ENCODE assay signal across 22 mouse cellular contexts in the genomic region with DNA sequence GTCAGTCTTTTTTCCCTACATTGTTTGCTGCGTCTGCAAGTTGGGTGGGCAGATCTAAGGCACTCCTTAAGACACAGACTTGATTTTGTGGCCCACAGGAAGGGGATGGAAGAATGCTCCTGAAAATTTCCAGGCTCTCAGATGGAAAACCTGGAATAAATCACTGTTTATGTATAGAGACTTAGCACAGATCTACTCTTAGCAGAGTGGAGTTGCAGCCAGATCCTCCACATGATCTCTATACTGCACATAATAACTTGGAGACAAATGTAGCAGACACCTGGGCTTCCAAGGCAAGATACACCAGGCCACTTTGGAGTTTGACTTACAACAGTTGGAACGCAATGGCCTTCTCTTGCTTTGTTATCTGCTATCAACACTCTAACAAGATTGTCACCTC.
DNase-seq lines count a peak whose midpoint lies in the region; ATAC-seq and TF ChIP-seq lines count a peak whose summit lies in the region.
"Had no signal": no experiment of that assay in that cellular context is flagged by ENCODE, and none has a peak within 500 bp of the region (broad histone marks: within the 10 kb centered on the region; RNA-seq: fewer than 3 reads in every experiment).

No protein-coding gene starts in this region.

- intact Hi-C loops in left cerebral cortex, adult 2 months (cut with DNase I), result no loop called here

- no peak overlapping the region for H3K4me3 ChIP-seq in embryonic facial prominence, embryonic 14.5 days (ENCODE audit: low read depth, low read length)
- no peak overlapping the region for H3K4me3 ChIP-seq in embryonic facial prominence, embryonic 10.5 days
- no peak overlapping the region for H3K4me3 ChIP-seq in midbrain, embryonic 11.5 days (ENCODE audit: low read depth, low read length)
- no peak overlapping the region for H3K4me3 ChIP-seq in midbrain, postnatal 0 days (ENCODE audit: low read depth, low read length)
- no peak overlapping the region for H3K4me3 ChIP-seq in stomach, embryonic 15.5 days (replicated peaks)
- no peak overlapping the region for H3K4me3 ChIP-seq in stomach, postnatal 0 days (ENCODE audit: low read depth, low read length)
- no peak overlapping the region for H3K4me3 ChIP-seq in stomach, embryonic 16.5 days (replicated peaks; ENCODE audit: low read length)
- H3K4me3 ChIP-seq in left cerebral cortex, adult 2 months, result no peak overlapping the region

- TF ChIP-seq EP300 in stomach, postnatal 0 days (optimal IDR thresholded peaks at IDR 0.05), result no peak

- H3K27me3 ChIP-seq in embryonic facial prominence, embryonic 14.5 days (replicated peaks; ENCODE audit: control insufficient read depth, insufficient read depth, low read length), result no peaks in the 10 kb centered on the region
- no peaks in the 10 kb centered on the region for H3K27me3 ChIP-seq in embryonic facial prominence, embryonic 10.5 days (replicated peaks; ENCODE audit: low read depth, poor library complexity, severe bottlenecking)
- H3K27me3 ChIP-seq in midbrain, embryonic 11.5 days (ENCODE audit: control insufficient read depth, insufficient read depth, low read length), result no peaks in the 10 kb centered on the region
- H3K27me3 ChIP-seq in midbrain, postnatal 0 days (ENCODE audit: insufficient read depth, low read length), result no peaks in the 10 kb centered on the region
- H3K27me3 ChIP-seq in stomach, embryonic 15.5 days (replicated peaks), result no peaks in the 10 kb centered on the region
- H3K27me3 ChIP-seq in stomach, postnatal 0 days (ENCODE audit: control insufficient read depth, insufficient read depth, low read length), result no peaks in the 10 kb centered on the region
- H3K27me3 ChIP-seq in stomach, embryonic 16.5 days (ENCODE audit: control insufficient read depth, insufficient read depth, low read length), result no peaks in the 10 kb centered on the region
- H3K27me3 ChIP-seq: CH12.LX, Patski had no signal

- WGBS in embryonic facial prominence, embryonic 14.5 days, result 76% methylated on average over 2 of the region's 2 CpGs
- 83% methylated on average over 2 of the region's 2 CpGs for WGBS in embryonic facial prominence, embryonic 10.5 days
- WGBS in midbrain, embryonic 11.5 days, result 81% methylated on average over 2 of the region's 2 CpGs
- 78% methylated on average over 2 of the region's 2 CpGs for WGBS in midbrain, postnatal 0 days
- WGBS in stomach, embryonic 15.5 days, result 50% methylated on average over 2 of the region's 2 CpGs
- WGBS in stomach, postnatal 0 days, result 42% methylated on average over 2 of the region's 2 CpGs
- 59% methylated on average over 2 of the region's 2 CpGs for WGBS in stomach, embryonic 16.5 days

- no peak overlapping the region for H3K27ac ChIP-seq in embryonic facial prominence, embryonic 14.5 days (replicated peaks; ENCODE audit: low read depth, low read length)
- no peak overlapping the region for H3K27ac ChIP-seq in embryonic facial prominence, embryonic 10.5 days (replicated peaks)
- H3K27ac ChIP-seq in midbrain, embryonic 11.5 days (ENCODE audit: low read depth, low read length), result no peak overlapping the region
- no peak overlapping the region for H3K27ac ChIP-seq in midbrain, postnatal 0 days (ENCODE audit: low read depth, low read length)
- no peak overlapping the region for H3K27ac ChIP-seq in stomach, embryonic 15.5 days
- no peak overlapping the region for H3K27ac ChIP-seq in stomach, postnatal 0 days (replicated peaks)
- no peak overlapping the region for H3K27ac ChIP-seq in stomach, embryonic 16.5 days (ENCODE audit: low read length)
- H3K27ac ChIP-seq in left cerebral cortex, adult 2 months, result no peak overlapping the region

- no peak for TF ChIP-seq CTCF in midbrain, postnatal 0 days (IDR thresholded peaks at IDR 0.05)
- TF ChIP-seq CTCF in stomach, postnatal 0 days (IDR thresholded peaks at IDR 0.05; ENCODE audit: low read depth), result no peak
- no peak for TF ChIP-seq CTCF in left cerebral cortex, adult 2 months (IDR thresholded peaks at IDR 0.05)

- no peaks in the 10 kb centered on the region for H3K9me3 ChIP-seq in embryonic facial prominence, embryonic 14.5 days (ENCODE audit: control insufficient read depth, low read length)
- no peaks in the 10 kb centered on the region for H3K9me3 ChIP-seq in embryonic facial prominence, embryonic 10.5 days
- no peaks in the 10 kb centered on the region for H3K9me3 ChIP-seq in midbrain, embryonic 11.5 days (ENCODE audit: control insufficient read depth, low read length)
- H3K9me3 ChIP-seq in midbrain, postnatal 0 days (ENCODE audit: low read length), result no peaks in the 10 kb centered on the region
- no peaks in the 10 kb centered on the region for H3K9me3 ChIP-seq in stomach, embryonic 15.5 days
- no peaks in the 10 kb centered on the region for H3K9me3 ChIP-seq in stomach, postnatal 0 days (ENCODE audit: control insufficient read depth, low read length)
- no peaks in the 10 kb centered on the region for H3K9me3 ChIP-seq in stomach, embryonic 16.5 days (replicated peaks; ENCODE audit: control insufficient read depth, low read length)
- H3K9me3 ChIP-seq: G1E had no signal

- no peak; the same call in 1 of the 2 replicates for ATAC-seq in embryonic facial prominence, embryonic 14.5 days (ENCODE audit: low read depth)
- ATAC-seq in midbrain, embryonic 11.5 days (ENCODE audit: low FRiP score), result no peak
- no peak for ATAC-seq in midbrain, postnatal 0 days (ENCODE audit: low FRiP score)
- ATAC-seq in stomach, embryonic 15.5 days (ENCODE audit: insufficient read depth, low FRiP score, low read depth), result peak; percentile 56; the same call in 1 of the 2 replicates
- no peak for ATAC-seq in stomach, postnatal 0 days (ENCODE audit: low FRiP score, low TSS enrichment)
- peak; percentile 58; the same call in 1 of the 2 replicates for ATAC-seq in stomach, embryonic 16.5 days (ENCODE audit: insufficient read depth, low FRiP score)
- ATAC-seq: activated CD4-positive, CD25-positive, alpha-beta regulatory T cell, adult 4 months; CD4-positive, CD25-positive, alpha-beta regulatory T cell, adult 4 months; Patski had no signal

- no peak overlapping the region for H3K9ac ChIP-seq in embryonic facial prominence, embryonic 14.5 days (ENCODE audit: low read depth, low read length)
- H3K9ac ChIP-seq in midbrain, embryonic 11.5 days (ENCODE audit: low read length), result no peak overlapping the region
- H3K9ac ChIP-seq in midbrain, postnatal 0 days (replicated peaks; ENCODE audit: low read length, poor library complexity, severe bottlenecking), result no peak overlapping the region
- no peak overlapping the region for H3K9ac ChIP-seq in stomach, embryonic 15.5 days
- no peak overlapping the region for H3K9ac ChIP-seq in stomach, postnatal 0 days (ENCODE audit: low read length)
- H3K9ac ChIP-seq in stomach, embryonic 16.5 days (ENCODE audit: low read length), result no peak overlapping the region

- H3K36me3 ChIP-seq in embryonic facial prominence, embryonic 14.5 days (ENCODE audit: control insufficient read depth, insufficient read depth, low read length), result no peaks in the 10 kb centered on the region
- no peaks in the 10 kb centered on the region for H3K36me3 ChIP-seq in embryonic facial prominence, embryonic 10.5 days (replicated peaks)
- no peaks in the 10 kb centered on the region for H3K36me3 ChIP-seq in midbrain, embryonic 11.5 days (ENCODE audit: control insufficient read depth, insufficient read depth, low read length)
- no peaks in the 10 kb centered on the region for H3K36me3 ChIP-seq in midbrain, postnatal 0 days (ENCODE audit: insufficient read depth, low read length)
- H3K36me3 ChIP-seq in stomach, embryonic 15.5 days, result no peaks in the 10 kb centered on the region
- no peaks in the 10 kb centered on the region for H3K36me3 ChIP-seq in stomach, postnatal 0 days (ENCODE audit: control insufficient read depth, insufficient read depth, low read length)
- no peaks in the 10 kb centered on the region for H3K36me3 ChIP-seq in stomach, embryonic 16.5 days (ENCODE audit: control insufficient read depth, insufficient read depth, low read length)
- H3K36me3 ChIP-seq: G1E had no signal

- DNase-seq in embryonic facial prominence, embryonic 14.5 days (ENCODE audit: low spot score), result peak; percentile 6
- DNase-seq in embryonic facial prominence, embryonic 10.5 days (ENCODE audit: low spot score), result no peak
- DNase-seq in midbrain, embryonic 11.5 days (ENCODE audit: low spot score, missing footprints), result peak; percentile 44
- DNase-seq in midbrain, postnatal 0 days (ENCODE audit: low spot score), result no peak
- DNase-seq in stomach, postnatal 0 days (ENCODE audit: low spot score), result no peak
- no peak for DNase-seq in left cerebral cortex, adult 2 months (ENCODE audit: extremely low spot score in 1 of 2, low spot score in 2 of 2)
- DNase-seq: adrenal gland, adult 2 months; adrenal gland, adult 8-10 months; adrenal gland, postnatal 10 days; adrenal gland, postnatal 14 days; adrenal gland, postnatal 25 days; adrenal gland, postnatal 36 days; B cell, adult 2 months; cerebellum, adult 11 months; cerebellum, adult 11-12 months had no signal

- no peaks in the 10 kb centered on the region for H3K4me1 ChIP-seq in embryonic facial prominence, embryonic 14.5 days (ENCODE audit: control insufficient read depth, insufficient read depth, low read length)
- no peaks in the 10 kb centered on the region for H3K4me1 ChIP-seq in embryonic facial prominence, embryonic 10.5 days
- H3K4me1 ChIP-seq in midbrain, embryonic 11.5 days (ENCODE audit: control insufficient read depth, insufficient read depth, low read length), result no peaks in the 10 kb centered on the region
- no peaks in the 10 kb centered on the region for H3K4me1 ChIP-seq in midbrain, postnatal 0 days (ENCODE audit: insufficient read depth, low read length)
- no peaks in the 10 kb centered on the region for H3K4me1 ChIP-seq in stomach, embryonic 15.5 days
- H3K4me1 ChIP-seq in stomach, postnatal 0 days (replicated peaks; ENCODE audit: control insufficient read depth, insufficient read depth), result no peaks in the 10 kb centered on the region
- no peaks in the 10 kb centered on the region for H3K4me1 ChIP-seq in stomach, embryonic 16.5 days (ENCODE audit: control insufficient read depth, insufficient read depth, low read length)

- no peak overlapping the region for H3K4me2 ChIP-seq in embryonic facial prominence, embryonic 14.5 days (ENCODE audit: low read depth, low read length)
- no peak overlapping the region for H3K4me2 ChIP-seq in midbrain, embryonic 11.5 days
- no peak overlapping the region for H3K4me2 ChIP-seq in midbrain, postnatal 0 days (ENCODE audit: low read depth, low read length, poor library complexity, severe bottlenecking)
- H3K4me2 ChIP-seq in stomach, embryonic 15.5 days, result no peak overlapping the region
- no peak overlapping the region for H3K4me2 ChIP-seq in stomach, postnatal 0 days (replicated peaks; ENCODE audit: low read depth)
- no peak overlapping the region for H3K4me2 ChIP-seq in stomach, embryonic 16.5 days (ENCODE audit: low read depth, low read length)

Comparison
In these comparisons a context has a peak if more than half of its experiments do, and no peak if none do; other contexts are left out.
1. ATAC-seq: peak in stomach, embryonic 15.5 days (single experiment) and stomach, embryonic 16.5 days (single experiment); none in embryonic facial prominence, embryonic 14.5 days (single experiment), midbrain, embryonic 11.5 days (single experiment), midbrain, postnatal 0 days (single experiment) and stomach, postnatal 0 days (single experiment).
2. DNase-seq: peak in embryonic facial prominence, embryonic 14.5 days (single experiment) and midbrain, embryonic 11.5 days (single experiment); none in embryonic facial prominence, embryonic 10.5 days (single experiment), midbrain, postnatal 0 days (single experiment), stomach, postnatal 0 days (single experiment) and left cerebral cortex, adult 2 months (0 of 2).